Mouse (Mus musculus): ENCODE results near the gene Nup205. TPM values are rescaled to one million over a fixed set of nuclear protein-coding genes. Genes with fewer than 3 reads are reported as not detected.
A peak's percentile ranks its signal among the peaks of the same experiment; 100 is the strongest.

Gene Nup205
- polyA plus RNA-seq, 1 experiment from 2014 or later = 23.4 TPM

DNA sequence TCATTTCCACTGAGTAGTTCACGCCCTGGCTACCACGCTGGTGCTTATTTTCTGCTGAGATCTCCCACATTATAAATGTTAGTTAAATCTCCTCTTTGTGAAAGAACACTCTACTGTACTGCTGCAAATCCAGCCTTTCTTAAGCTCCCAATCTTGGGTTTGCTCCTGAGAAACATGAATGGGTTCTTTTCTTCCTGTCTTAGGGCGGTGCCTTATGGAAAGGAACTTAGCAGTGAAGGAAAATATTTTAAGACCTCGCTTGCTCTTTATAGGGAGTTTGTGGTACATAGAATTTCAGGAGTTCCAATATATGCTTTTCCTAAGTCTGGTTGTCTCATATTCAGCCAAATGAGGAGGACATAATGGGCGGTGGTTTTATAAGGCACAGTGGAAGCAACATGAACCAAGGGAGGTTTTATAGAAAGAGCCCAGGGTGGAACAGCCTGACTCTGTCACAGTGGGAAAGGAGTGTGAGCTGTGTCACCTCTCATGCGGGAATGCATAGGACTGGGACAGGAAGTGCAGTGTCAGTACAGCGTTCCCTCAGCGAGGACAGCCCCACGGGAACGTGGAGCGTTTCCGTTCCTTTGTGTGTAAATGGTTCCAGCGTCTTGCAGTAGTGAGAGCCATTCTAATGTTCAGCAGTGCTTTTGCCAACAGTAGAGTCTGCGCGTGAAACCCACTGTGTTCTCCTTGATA lies 88.5 kb downstream of the Nup205 start:
- Histone ChIP-seq H3K27ac (replicated peaks) (peak overlapping the region; percentile 40; the same call in 1 of the 2 replicates), H3K4me1 (peaks cover 7% of the 10 kb centered on the region), H3K36me3 (peaks cover 44% of the 10 kb centered on the region), H3K9me3 (no peaks in the 10 kb centered on the region), H3K4me2 (no peak overlapping the region), H3K4me3 (no peak overlapping the region), H3K27me3 (replicated peaks) (no peaks in the 10 kb centered on the region), H3K9ac (no peak overlapping the region)
- WGBS = 75% methylated on average over 15 of the region's 15 CpGs
- ATAC-seq (ENCODE audit: extremely low read depth, insufficient number of reproducible peaks, low FRiP score, low TSS enrichment) = no peak

- Histone ChIP-seq H3K36me3 (peaks cover 15% of the 10 kb centered on the region), H3K27ac (replicated peaks) (no peak overlapping the region), H3K27me3 (replicated peaks) (no peaks in the 10 kb centered on the region), H3K9me3 (no peaks in the 10 kb centered on the region), H3K9ac (no peak overlapping the region), H3K4me1 (peaks cover 7% of the 10 kb centered on the region; the same call in 1 of the 2 replicates), H3K4me3 (no peak overlapping the region), H3K4me2 (no peak overlapping the region)
- ATAC-seq (ENCODE audit: extremely low read depth, insufficient number of reproducible peaks, low FRiP score, low TSS enrichment) = no peak
- WGBS = 92% methylated on average over 13 of the region's 13 CpGs
Measured at GRCm38 (mm10) chr6:35268711-35269110, 91.5 kb downstream of the Nup205 start.

DNA sequence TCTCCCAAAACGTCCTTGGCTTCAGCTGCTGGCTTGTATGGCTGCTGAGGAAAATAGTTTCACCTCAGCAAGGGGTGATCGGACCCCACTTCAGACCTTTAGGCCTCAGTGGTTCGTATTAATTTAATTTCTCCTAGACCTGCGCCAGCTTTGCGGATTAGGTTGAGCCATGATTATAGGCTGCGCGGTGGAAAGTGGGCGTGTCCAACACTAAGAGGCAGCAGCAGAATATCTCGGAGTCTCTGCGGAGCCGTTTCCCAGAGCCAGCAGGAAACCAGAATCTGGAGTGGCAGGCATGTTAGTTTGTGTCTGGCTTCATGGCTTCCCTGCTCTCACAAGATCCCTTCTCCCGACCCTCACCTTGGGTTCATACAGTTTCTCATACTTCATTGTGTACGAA lies 92.4 kb downstream of the Nup205 start:
- H3K9ac ChIP-seq = no peak overlapping the region
- WGBS = 59% methylated on average over 13 of the region's 13 CpGs
- H3K4me2 ChIP-seq = peak overlapping the region; percentile 36
- H3K36me3 ChIP-seq = peaks cover 8% of the 10 kb centered on the region; the same call in 1 of the 2 replicates
- no peaks in the 10 kb centered on the region for H3K27me3 ChIP-seq (replicated peaks)
- H3K4me3 ChIP-seq = no peak overlapping the region
- peaks cover 7% of the 10 kb centered on the region; the same call in 1 of the 2 replicates for H3K4me1 ChIP-seq
- ATAC-seq (ENCODE audit: extremely low read depth, insufficient number of reproducible peaks, low FRiP score, low TSS enrichment) = no peak
- H3K27ac ChIP-seq (replicated peaks) = no peak overlapping the region
- no peaks in the 10 kb centered on the region for H3K9me3 ChIP-seq

GRCm38 (mm10) chr6:35271094-35271855 lies 94.1 kb downstream of the Nup205 start:
- no peaks in the 10 kb centered on the region for H3K27me3 ChIP-seq (replicated peaks)
- ATAC-seq (ENCODE audit: extremely low read depth, insufficient number of reproducible peaks, low FRiP score, low TSS enrichment) = no peak
- H3K4me1 ChIP-seq = peaks cover 7% of the 10 kb centered on the region; the same call in 1 of the 2 replicates
- no peaks in the 10 kb centered on the region for H3K9me3 ChIP-seq
- no peak overlapping the region for H3K9ac ChIP-seq
- no peak overlapping the region for H3K4me3 ChIP-seq
- WGBS = 82% methylated on average over 12 of the region's 12 CpGs
- no peak overlapping the region for H3K4me2 ChIP-seq
- H3K27ac ChIP-seq (replicated peaks) = no peak overlapping the region
- 0 out of 2 replicates have a peak, but pooled peaks cover 8% of the 10 kb centered on the region for H3K36me3 ChIP-seq

DNA sequence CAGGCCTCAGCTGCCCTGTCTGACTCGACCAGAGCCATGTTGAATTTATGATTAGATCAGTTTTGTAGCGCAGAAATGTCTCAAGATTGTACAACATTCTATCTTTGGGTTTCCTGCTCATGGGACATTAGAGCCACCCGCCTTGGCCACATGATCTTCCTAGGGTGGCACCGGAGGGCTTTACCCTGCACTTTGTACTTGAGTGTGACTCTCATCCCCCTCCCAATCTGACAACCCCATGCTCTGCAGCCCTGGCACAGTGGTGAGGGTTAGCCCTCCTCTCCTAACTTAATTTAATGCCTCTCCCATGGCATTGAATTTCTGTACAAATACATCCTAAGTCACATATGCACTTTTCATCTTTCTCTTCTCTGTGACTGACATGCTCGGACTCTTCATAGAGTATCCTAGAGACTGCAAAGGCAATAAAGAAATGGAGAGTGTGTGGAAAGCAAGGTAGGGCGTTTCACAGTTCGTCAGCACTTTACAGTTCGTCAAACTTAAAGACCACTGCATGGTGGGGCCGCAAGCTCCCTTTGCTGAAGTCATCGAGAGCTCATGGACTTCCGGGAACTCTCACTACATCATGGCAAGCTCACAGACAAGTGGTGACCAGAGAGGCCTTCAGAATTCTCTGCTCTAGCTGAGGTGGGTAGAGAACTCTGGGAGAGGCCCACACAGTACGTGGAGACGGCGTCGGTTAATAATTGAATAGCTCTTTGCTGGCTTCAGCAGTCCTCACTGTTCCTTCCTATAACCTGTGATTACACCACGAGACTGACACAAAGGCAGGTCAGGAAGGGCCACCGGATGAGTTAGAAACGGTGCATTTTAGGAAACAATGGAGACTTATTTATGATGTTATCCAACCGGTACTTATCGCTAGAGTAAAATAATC lies 94.9 kb downstream of the Nup205 start:
- Histone ChIP-seq H3K4me2 (no peak overlapping the region), H3K36me3 (no peaks in the 10 kb centered on the region), H3K9ac (no peak overlapping the region), H3K27me3 (replicated peaks) (no peaks in the 10 kb centered on the region), H3K9me3 (no peaks in the 10 kb centered on the region), H3K4me3 (no peak overlapping the region), H3K4me1 (peaks cover 7% of the 10 kb centered on the region; the same call in 1 of the 2 replicates), H3K27ac (replicated peaks) (no peak overlapping the region)
- ATAC-seq (ENCODE audit: extremely low read depth, insufficient number of reproducible peaks, low FRiP score, low TSS enrichment) = no peak
- 86% methylated on average over 20 of the region's 20 CpGs for WGBS

DNA sequence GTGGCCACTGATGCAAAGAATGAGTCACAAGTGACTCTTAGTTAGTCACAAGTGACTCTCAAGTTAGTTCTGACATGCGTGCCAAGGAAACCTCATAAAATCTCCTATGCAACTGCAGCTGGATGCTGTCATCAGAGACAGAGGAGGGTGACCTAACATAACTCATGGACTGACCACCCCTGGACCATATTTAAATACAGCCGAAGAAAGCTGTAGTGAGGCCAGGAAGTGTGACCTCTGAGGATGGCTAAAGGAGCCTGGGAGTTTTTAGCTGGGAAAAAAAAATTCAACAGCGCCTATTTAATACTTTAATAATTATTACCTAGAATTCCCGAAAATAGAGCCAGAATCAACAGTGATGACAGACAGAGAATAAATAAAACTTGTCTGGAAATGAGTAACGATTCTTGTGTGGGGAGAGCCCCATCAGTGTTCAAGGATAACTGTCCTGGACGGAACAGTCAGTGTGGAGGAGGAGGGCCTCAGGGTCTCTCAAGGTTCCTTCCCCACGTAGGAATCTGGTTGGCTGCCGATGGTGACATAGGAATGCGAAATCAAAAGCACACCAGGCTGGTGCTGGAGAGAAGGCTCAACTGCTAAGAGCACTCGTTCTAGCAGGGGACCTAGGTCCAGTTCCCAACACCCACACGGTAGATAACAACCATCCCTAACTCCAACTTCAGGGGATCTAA lies 96.3 kb downstream of the Nup205 start:
- H3K9ac ChIP-seq = no peak overlapping the region
- 62% methylated on average over 11 of the region's 11 CpGs for WGBS
- no peak for ATAC-seq (ENCODE audit: extremely low read depth, insufficient number of reproducible peaks, low FRiP score, low TSS enrichment)
- H3K4me2 ChIP-seq = no peak overlapping the region
- peaks cover 14% of the 10 kb centered on the region for H3K4me1 ChIP-seq
- no peak overlapping the region for H3K4me3 ChIP-seq
- no peaks in the 10 kb centered on the region for H3K27me3 ChIP-seq (replicated peaks)
- H3K27ac ChIP-seq (replicated peaks) = no peak overlapping the region
- H3K36me3 ChIP-seq = no peaks in the 10 kb centered on the region
- no peaks in the 10 kb centered on the region for H3K9me3 ChIP-seq

- WGBS = 42% methylated on average over 10 of the region's 10 CpGs
- peak overlapping the region; percentile 33; the same call in 1 of the 2 replicates for H3K9ac ChIP-seq
- ATAC-seq (ENCODE audit: extremely low read depth, insufficient number of reproducible peaks, low FRiP score, low TSS enrichment) = no peak; the same call in 1 of the 2 replicates
Measured at GRCm38 (mm10) chr6:35277903-35278587, 100.8 kb downstream of the Nup205 start.

GRCm38 (mm10) chr6:35279306-35279705 lies 102.1 kb downstream of the Nup205 start:
- H3K4me1 ChIP-seq = peaks cover 8% of the 10 kb centered on the region
- 77% methylated on average over 10 of the region's 10 CpGs for WGBS
- no peak overlapping the region for H3K27ac ChIP-seq (replicated peaks)
- no peak for ATAC-seq (ENCODE audit: extremely low read depth, insufficient number of reproducible peaks, low FRiP score, low TSS enrichment)
- H3K9ac ChIP-seq = no peak overlapping the region
- H3K4me2 ChIP-seq = no peak overlapping the region
- H3K9me3 ChIP-seq = no peaks in the 10 kb centered on the region
- no peaks in the 10 kb centered on the region for H3K36me3 ChIP-seq
- no peak overlapping the region for H3K4me3 ChIP-seq
- no peaks in the 10 kb centered on the region for H3K27me3 ChIP-seq (replicated peaks)

More at GRCm38 (mm10) chr6:35277903-35278587, 100.8 kb downstream of the Nup205 start:
- Histone ChIP-seq H3K27ac (replicated peaks) (peak overlapping the region; percentile 25), H3K27me3 (replicated peaks) (no peaks in the 10 kb centered on the region), H3K36me3 (no peaks in the 10 kb centered on the region), H3K4me3 (no peak overlapping the region), H3K9me3 (no peaks in the 10 kb centered on the region), H3K4me1 (peaks cover 8% of the 10 kb centered on the region), H3K4me2 (peak overlapping the region; percentile 33)

DNA sequence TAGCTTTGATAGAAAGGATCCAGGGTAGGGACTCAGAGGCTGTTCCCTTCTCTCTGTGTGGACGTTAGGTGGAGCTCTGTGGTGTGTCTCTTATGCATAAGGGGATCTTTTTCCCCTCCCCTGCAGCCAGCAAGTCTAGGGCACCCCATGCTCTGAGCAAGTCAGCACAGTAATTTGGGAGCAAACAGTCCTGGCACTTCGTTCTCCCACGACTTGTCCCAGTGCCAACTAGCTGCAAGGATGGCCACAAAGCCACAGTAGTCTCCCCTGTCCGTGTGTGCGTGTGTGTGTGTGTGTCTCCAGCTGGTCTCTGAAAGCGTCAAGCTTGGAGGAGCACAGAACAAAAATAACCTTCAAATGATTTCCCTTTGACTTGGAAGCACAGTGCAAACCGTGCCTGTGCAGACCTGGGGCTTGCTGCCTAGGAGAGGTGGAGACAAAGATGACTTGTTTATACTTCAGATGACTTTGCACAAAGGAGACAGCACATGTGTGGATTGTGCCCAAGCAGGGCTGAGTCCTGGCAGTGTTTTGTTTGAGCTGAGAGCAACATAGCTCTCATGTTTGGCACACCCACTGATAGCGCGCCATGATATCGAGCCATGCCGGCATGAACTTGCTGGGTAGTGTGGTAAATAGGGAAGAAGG lies 111.0 kb downstream of the Nup205 start:
- Histone ChIP-seq H3K36me3 (no peaks in the 10 kb centered on the region), H3K4me3 (no peak overlapping the region), H3K9me3 (no peaks in the 10 kb centered on the region), H3K4me2 (peak overlapping the region; percentile 51), H3K9ac (0 out of 2 replicates have a peak overlapping the region, but pooled peaks have one; percentile 47), H3K27me3 (replicated peaks) (no peaks in the 10 kb centered on the region), H3K27ac (replicated peaks) (peak overlapping the region; percentile 75), H3K4me1 (peaks cover 31% of the 10 kb centered on the region)
- 35% methylated on average over 11 of the region's 11 CpGs for WGBS
- ATAC-seq (ENCODE audit: extremely low read depth, insufficient number of reproducible peaks, low FRiP score, low TSS enrichment) = peak; percentile 31; the same call in 1 of the 2 replicates

DNA sequence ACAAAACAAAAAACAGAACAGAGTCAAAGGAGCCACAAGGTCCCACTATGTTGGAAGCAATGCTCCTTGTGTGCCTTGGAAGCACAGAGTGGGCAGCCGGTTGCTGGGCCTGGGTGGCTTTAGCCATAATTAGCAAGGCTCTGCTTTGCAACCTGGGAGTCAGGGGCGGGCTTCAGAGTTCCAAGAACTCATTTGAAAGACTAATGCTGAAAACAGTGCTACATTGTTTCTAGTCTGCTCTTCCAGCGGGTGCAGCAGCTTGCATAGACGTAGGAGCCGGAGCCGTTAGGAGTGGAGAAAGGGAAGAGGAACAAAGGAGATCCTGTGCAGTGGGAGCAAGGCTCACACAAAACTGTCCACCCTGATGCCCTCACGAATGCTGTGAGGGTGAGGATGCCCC lies 111.7 kb downstream of the Nup205 start:
- no peaks in the 10 kb centered on the region for H3K9me3 ChIP-seq
- WGBS = 48% methylated on average over 7 of the region's 7 CpGs
- peak overlapping the region; percentile 51 for H3K4me2 ChIP-seq
- no peaks in the 10 kb centered on the region for H3K36me3 ChIP-seq
- peak overlapping the region; percentile 75 for H3K27ac ChIP-seq (replicated peaks)
- ATAC-seq (ENCODE audit: extremely low read depth, insufficient number of reproducible peaks, low FRiP score, low TSS enrichment) = no peak
- peaks cover 31% of the 10 kb centered on the region for H3K4me1 ChIP-seq
- H3K9ac ChIP-seq = no peak overlapping the region
- no peaks in the 10 kb centered on the region for H3K27me3 ChIP-seq (replicated peaks)
- no peak overlapping the region for H3K4me3 ChIP-seq
